Mouse (Mus musculus) erythroblast, embryonic 14.5 days (primary cell): Measurements from ENCODE around the gene Atp6v0e2. TPM values are rescaled to one million over a fixed set of nuclear protein-coding genes. Genes with fewer than 3 reads are reported as not detected.

Source experiments
- H3K27me3 ChIP-seq: 2 replicates; pipeline ENCODE4 v1.6.1; 2012; ENCODE audit warnings: inconsistent platforms; ENCODE audit not compliant: control insufficient read depth
- H3K36me3 ChIP-seq: 2 replicates; pipeline ENCODE4 v1.6.1; 2012; ENCODE audit warnings: mild to moderate bottlenecking, inconsistent platforms; ENCODE audit not compliant: control insufficient read depth
- H3K4me1 ChIP-seq: 2 replicates; pipeline ENCODE4 v1.6.1; 2012; ENCODE audit warnings: inconsistent platforms; ENCODE audit not compliant: control insufficient read depth
- H3K4me3 ChIP-seq: replicated peaks from 2 replicates; pipeline ENCODE3; 2012; ENCODE audit warnings: moderate library complexity, mild to moderate bottlenecking, inconsistent platforms
- H3K9me3 ChIP-seq: 2 replicates; pipeline ENCODE4 v1.6.1; 2012; ENCODE audit warnings: low read length, inconsistent platforms, mixed read lengths; ENCODE audit not compliant: control insufficient read depth
- GATA1 ChIP-seq: IDR thresholded peaks from 2 replicates; pipeline ENCODE4 v1.6.1; 2012; ENCODE audit warnings: low read length, inconsistent platforms, mixed read lengths
- TAL1 ChIP-seq: IDR thresholded peaks from 3 replicates; pipeline ENCODE4 v1.6.1; 2012; ENCODE audit warnings: low read length, inconsistent platforms, mixed read lengths
- polyA plus RNA-seq: library from polyadenylated mRNA; stranded (reverse); fragments of >175 nt; gene quantifications from 2 replicates; pipeline ENCODE4 v1.2.3, GENCODE M21; 2012

Atp6v0e2 gene
- polyA plus RNA-seq, 1 experiment, result not detected

GRCm38 (mm10) chr6:48568036-48568984 is 30.9 kb downstream of the Atp6v0e2 start:
- H3K27me3 ChIP-seq, result no peaks in the 10 kb centered on the region
- no peak for TF ChIP-seq GATA1
- TF ChIP-seq TAL1, result no peak
- no peaks in the 10 kb centered on the region for H3K9me3 ChIP-seq
- H3K4me1 ChIP-seq, result no peaks in the 10 kb centered on the region
- no peak overlapping the region for H3K4me3 ChIP-seq
- no peaks in the 10 kb centered on the region for H3K36me3 ChIP-seq

- Histone ChIP-seq H3K9me3 (no peaks in the 10 kb centered on the region), H3K36me3 (no peaks in the 10 kb centered on the region)
These were observed 31.8 kb downstream of the Atp6v0e2 start for GRCm38 (mm10) chr6:48569065-48569807.

GRCm38 (mm10) chr6:48572014-48572413 is 34.6 kb downstream of the Atp6v0e2 start:
- Histone ChIP-seq H3K36me3 (no peaks in the 10 kb centered on the region), H3K4me3 (no peak overlapping the region), H3K27me3 (no peaks in the 10 kb centered on the region), H3K9me3 (no peaks in the 10 kb centered on the region), H3K4me1 (no peaks in the 10 kb centered on the region)
- TF ChIP-seq TAL1 (no peak), GATA1 (no peak)

More at GRCm38 (mm10) chr6:48569065-48569807, 31.8 kb downstream of the Atp6v0e2 start:
- Histone ChIP-seq H3K27me3 (no peaks in the 10 kb centered on the region), H3K4me3 (no peak overlapping the region), H3K4me1 (no peaks in the 10 kb centered on the region)
- no peak for TF ChIP-seq TAL1
- TF ChIP-seq GATA1, result no peak

- Histone ChIP-seq H3K9me3 (no peaks in the 10 kb centered on the region), H3K4me3 (no peak within 1 kb of the TSS), H3K4me1 (no peaks in the 10 kb centered on the region), H3K27me3 (no peaks in the 10 kb centered on the region), H3K36me3 (no peaks in the 10 kb centered on the region)
- TF ChIP-seq GATA1 (no peak), TAL1 (no peak)
These were observed 35.2 kb downstream of the Atp6v0e2 start, which contains the start of gene Rarres2 for GRCm38 (mm10) chr6:48572572-48573061. TSS of gene Rarres2 (minus strand) at chr6:48572789.

- no peaks in the 10 kb centered on the region for H3K9me3 ChIP-seq
- no peaks in the 10 kb centered on the region for H3K27me3 ChIP-seq
- TF ChIP-seq TAL1 (no peak), GATA1 (no peak)
- H3K36me3 ChIP-seq, result no peaks in the 10 kb centered on the region
- H3K4me3 ChIP-seq, result no peak overlapping the region
- no peaks in the 10 kb centered on the region for H3K4me1 ChIP-seq
These were observed 35.9 kb downstream of the Atp6v0e2 start for GRCm38 (mm10) chr6:48573280-48573679.

GRCm38 (mm10) chr6:48573981-48574380 is 36.6 kb downstream of the Atp6v0e2 start:
- Histone ChIP-seq H3K9me3 (no peaks in the 10 kb centered on the region), H3K27me3 (no peaks in the 10 kb centered on the region), H3K4me1 (no peaks in the 10 kb centered on the region), H3K4me3 (no peak overlapping the region), H3K36me3 (no peaks in the 10 kb centered on the region)
- no peak for TF ChIP-seq TAL1
- TF ChIP-seq GATA1, result no peak

- TF ChIP-seq GATA1, result no peak
- TF ChIP-seq TAL1, result no peak
- Histone ChIP-seq H3K4me3 (no peak overlapping the region), H3K27me3 (no peaks in the 10 kb centered on the region), H3K4me1 (no peaks in the 10 kb centered on the region), H3K9me3 (no peaks in the 10 kb centered on the region), H3K36me3 (no peaks in the 10 kb centered on the region)
These were observed 41.3 kb downstream of the Atp6v0e2 start for GRCm38 (mm10) chr6:48578736-48579135.

- no peaks in the 10 kb centered on the region for H3K27me3 ChIP-seq
- no peaks in the 10 kb centered on the region for H3K36me3 ChIP-seq
- H3K9me3 ChIP-seq, result no peaks in the 10 kb centered on the region
- no peaks in the 10 kb centered on the region for H3K4me1 ChIP-seq
- no peak overlapping the region for H3K4me3 ChIP-seq
- TF ChIP-seq GATA1 (no peak), TAL1 (no peak)
These were observed 41.8 kb downstream of the Atp6v0e2 start for GRCm38 (mm10) chr6:48579215-48579648.

- H3K36me3 ChIP-seq, result no peaks in the 10 kb centered on the region
- no peaks in the 10 kb centered on the region for H3K4me1 ChIP-seq
- H3K4me3 ChIP-seq, result no peak overlapping the region
- TF ChIP-seq TAL1, result no peak
- no peak for TF ChIP-seq GATA1
- H3K27me3 ChIP-seq, result no peaks in the 10 kb centered on the region
- H3K9me3 ChIP-seq, result 0 out of 2 replicates have a peak, but pooled peaks cover 2% of the 10 kb centered on the region
These were observed 43.8 kb downstream of the Atp6v0e2 start for GRCm38 (mm10) chr6:48581257-48581656.
